Mouse (Mus musculus) lung, postnatal 4 days (tissue): ENCODE data around the gene Elovl5.

Source experiments
- DNase-seq, 2 experiments: peaks; one replicate each; pipeline ENCODE4 v3.0.0; 2021

Gene Elovl5

DNA sequence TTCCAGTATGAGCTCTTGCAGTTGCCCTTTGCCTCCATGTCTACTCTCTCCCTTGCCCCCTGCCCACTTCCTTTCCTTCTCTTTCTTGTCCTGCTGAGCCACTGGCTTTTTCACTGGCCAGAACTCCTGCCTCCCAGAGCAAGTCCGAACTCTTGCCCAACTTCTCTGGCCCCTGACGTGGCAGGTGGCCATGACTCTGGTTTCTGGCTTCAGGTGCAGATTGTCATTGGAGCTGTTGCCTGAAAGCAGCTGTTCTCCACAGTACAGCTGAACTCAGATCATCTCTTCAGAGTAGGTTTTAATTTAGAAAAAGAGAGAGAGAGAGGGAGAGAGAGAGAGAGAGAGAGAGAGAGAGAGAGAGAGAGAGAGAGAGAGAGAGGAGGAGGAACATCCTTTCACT is 86.1 kb downstream of the Elovl5 start:
- DNase-seq = no peak

GRCm38 (mm10) chr9:78005481-78005880 is 88.3 kb downstream of the Elovl5 start:
- peak in 1 of 2 experiments; percentile 40 for DNase-seq

DNA sequence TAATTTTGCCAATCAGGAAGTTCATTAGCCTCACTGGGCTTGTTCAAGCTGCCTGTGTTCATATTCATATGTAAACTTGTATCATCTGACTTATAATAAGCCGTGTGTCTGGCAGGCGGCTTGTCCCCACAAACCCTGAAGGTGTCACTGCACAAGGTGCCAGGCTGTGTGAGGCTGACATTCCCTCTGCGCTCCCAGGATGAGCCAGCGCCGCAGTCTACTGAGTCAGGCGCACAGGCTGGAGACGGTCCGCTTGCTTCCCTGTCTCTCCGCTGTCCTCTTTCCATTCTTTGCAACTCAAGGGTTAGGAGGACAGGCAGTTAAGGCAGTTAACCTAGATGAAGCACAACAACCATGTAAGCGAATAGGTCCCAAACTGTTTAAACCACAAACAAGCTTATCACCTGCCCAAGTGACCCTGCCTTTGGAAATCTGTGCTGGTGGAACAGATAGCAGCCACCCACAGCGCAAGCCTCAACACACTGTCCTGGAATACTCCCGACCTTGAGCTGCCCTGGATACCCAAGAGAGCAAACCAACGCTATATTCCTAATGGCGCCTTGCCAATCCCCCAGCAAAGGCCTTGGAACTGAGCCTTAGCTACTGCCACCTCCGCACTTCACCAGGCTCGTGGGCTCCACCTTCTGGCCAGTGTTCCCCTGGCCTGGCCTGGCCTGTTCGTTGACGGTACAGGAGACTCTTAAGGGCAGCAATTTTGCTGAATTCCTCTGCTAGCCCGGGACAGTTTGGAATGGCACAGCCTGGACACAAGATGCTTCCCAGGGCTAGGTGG is 89.2 kb downstream of the Elovl5 start:
- peak; percentile 91 to 92 for DNase-seq

DNA sequence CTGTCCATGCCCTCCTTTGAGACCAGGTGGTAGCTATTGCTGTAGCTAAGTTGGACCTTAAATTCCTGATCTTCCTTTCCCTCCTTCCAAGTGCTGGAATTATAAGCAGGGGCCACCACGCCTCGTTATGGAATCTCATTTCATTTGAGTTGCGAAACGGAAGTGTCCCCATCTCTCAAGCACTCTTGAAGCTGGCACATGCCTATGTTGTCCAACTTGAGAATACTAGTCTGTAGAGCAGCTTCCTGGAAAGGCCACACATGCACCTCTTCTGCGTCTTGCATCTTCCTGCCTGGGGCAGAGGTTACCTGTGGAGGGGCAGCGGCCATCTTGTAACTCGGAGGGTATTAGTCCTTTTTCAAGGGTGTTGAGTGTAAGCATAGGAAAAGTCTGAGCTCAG is 92.2 kb downstream of the Elovl5 start:
- peak; percentile 64 to 76 for DNase-seq

DNA sequence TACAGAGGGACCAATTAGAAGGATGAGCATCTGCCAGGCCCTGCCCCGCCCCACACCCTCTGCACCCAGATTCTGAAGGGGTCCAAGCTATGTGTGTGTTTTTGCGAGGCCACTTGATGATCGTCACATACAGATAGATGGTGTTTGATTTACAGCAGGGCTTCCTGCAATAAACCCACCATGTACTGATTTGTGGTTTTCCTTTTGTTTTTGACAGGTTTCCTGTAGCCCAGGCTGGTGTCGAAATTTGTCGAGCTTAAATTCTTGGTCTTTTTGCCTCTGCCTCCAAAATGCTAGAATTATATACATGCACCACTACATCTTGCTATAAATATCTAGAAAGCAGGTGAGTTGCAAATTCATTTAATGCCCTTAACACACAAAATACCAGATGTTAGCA is 93.0 kb downstream of the Elovl5 start:
- DNase-seq = no peak

GRCm38 (mm10) chr9:78010707-78011106 is 93.5 kb downstream of the Elovl5 start:
- DNase-seq = no peak

- DNase-seq = no peak
Measured at GRCm38 (mm10) chr9:78012066-78012465, 94.9 kb downstream of the Elovl5 start.

GRCm38 (mm10) chr9:78012681-78013080 is 95.5 kb downstream of the Elovl5 start:
- DNase-seq = no peak

- DNase-seq = no peak
Measured at GRCm38 (mm10) chr9:78013813-78014212, 96.6 kb downstream of the Elovl5 start.

GRCm38 (mm10) chr9:78015816-78016215 is 98.7 kb downstream of the Elovl5 start:
- DNase-seq = no peak

GRCm38 (mm10) chr9:78016288-78016687 is 99.1 kb downstream of the Elovl5 start:
- no peak for DNase-seq

DNA sequence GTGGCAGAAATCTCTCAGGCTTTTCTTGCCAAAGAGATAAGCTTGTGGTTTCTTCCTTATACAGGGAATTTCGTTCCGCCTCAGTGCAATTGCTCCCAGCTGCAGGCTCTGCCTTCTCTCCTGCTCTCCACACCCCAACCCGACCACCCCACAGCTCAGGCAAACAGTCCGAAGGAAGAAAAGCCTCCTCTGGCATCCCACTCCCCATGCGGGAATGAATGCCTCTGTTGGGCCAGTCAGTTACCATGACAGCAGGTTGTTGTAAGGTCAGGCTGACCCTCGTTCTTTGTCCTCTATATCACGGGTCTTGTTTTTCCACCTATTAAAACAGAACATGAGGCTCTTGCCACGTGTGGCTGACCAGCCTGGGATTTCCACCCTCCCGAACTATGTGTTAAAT is 104.1 kb downstream of the Elovl5 start:
- DNase-seq = no peak

DNA sequence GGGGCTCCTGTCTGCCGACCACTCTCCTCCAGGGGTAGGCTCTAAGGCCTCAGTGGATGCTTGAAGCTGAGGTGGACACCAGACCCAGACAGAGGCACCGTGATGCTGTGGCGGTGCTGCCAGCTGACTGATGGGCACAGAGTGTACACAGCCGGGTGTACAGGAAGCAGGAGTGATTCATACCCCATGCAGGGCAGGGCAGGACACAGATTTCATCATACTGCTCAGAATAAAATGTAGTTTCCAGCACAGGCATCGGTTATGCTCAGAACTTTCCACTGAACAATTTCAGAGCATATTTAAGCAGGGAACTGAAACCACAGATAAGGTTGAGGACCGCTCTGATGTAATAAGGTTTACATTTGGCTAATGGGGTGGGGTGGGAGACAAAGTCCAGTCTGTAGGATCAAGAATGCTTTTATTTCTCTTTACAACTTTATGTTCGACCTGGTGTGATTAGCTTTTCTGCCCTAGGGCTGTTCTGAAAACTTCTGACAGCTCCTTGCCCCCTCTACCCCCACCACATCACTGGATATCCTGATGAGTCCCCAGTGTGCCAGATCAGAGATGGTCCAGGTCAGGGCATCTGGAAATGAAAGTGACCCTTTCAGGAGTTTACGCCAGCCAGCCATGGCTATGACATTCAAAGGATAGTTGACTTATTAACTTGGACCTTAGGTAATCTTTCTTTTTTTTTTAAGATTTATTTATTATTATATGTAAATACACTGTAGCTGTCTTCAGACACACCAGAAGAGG is 105.2 kb downstream of the Elovl5 start:
- peak; percentile 52 to 54 for DNase-seq

- peak in 1 of 2 experiments; percentile 71 for DNase-seq
Measured at GRCm38 (mm10) chr9:78024823-78025222, 107.7 kb downstream of the Elovl5 start.

DNA sequence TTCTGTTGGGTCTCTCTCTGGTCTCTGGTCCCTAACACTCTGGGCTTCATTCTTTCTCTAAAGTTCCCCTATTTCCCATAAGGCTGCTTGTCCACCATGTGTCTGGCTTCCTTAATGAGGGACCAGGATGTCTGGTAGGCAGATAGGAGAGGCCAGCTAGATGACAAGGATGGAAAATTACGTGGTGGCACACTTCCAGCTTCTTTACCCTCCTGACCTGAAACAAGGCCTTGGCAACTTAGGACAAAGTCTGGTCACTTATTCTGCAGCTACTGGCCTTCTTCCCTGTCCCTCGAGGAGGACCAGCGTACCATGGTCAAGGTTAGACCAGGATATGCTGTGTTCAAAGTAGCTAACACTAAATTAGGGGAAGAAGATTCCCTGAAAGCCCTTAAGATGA is 109.9 kb downstream of the Elovl5 start:
- DNase-seq = no peak

- no peak for DNase-seq
Measured at GRCm38 (mm10) chr9:78030835-78031456, 113.8 kb downstream of the Elovl5 start.

- no peak for DNase-seq
Measured at GRCm38 (mm10) chr9:78032930-78033329, 115.8 kb downstream of the Elovl5 start.
